Mouse (Mus musculus) olfactory bulb, adult 2 months (tissue): ENCODE results near the gene Ifi208. TPM values are rescaled to one million over a fixed set of nuclear protein-coding genes. Genes with fewer than 3 reads are reported as not detected.

Source experiments
- H3K27ac ChIP-seq: fragments of 200-500 bp; 2 replicates; pipeline ENCODE4 v1.5.1; 2012; ENCODE audit warnings: low read depth, low read length; ENCODE audit not compliant: insufficient read depth
- H3K4me1 ChIP-seq: fragments of 200-500 bp; 2 replicates; pipeline ENCODE4 v1.6.1; 2012; ENCODE audit warnings: low read length; ENCODE audit not compliant: control insufficient read depth, insufficient read depth
- H3K4me3 ChIP-seq: fragments of 200-500 bp; 2 replicates; pipeline ENCODE4 v1.5.1; 2012; ENCODE audit warnings: mild to moderate bottlenecking, low read depth, low read length, moderate library complexity; ENCODE audit not compliant: insufficient read depth
- CTCF ChIP-seq: fragments of 200-500 bp; IDR thresholded peaks from 2 replicates; pipeline ENCODE4 v1.5.1; 2012; ENCODE audit warnings: low read depth, mild to moderate bottlenecking, low read length, moderate library complexity; ENCODE audit not compliant: insufficient read depth
- POLR2A ChIP-seq: fragments of 200-500 bp; IDR thresholded peaks from 2 replicates; pipeline ENCODE4 v1.6.1; 2012; ENCODE audit warnings: mild to moderate bottlenecking, low read depth, low read length, moderate library complexity; ENCODE audit not compliant: insufficient read depth
- WGBS: fragments of 180-500 bp; shearing (Covaris S2); methylation state at CpG from one replicate; pipeline ENCODE4 v1.1.7; 2018; 5-methylcytosine and 5-hydroxymethylcytosine counted together
- polyA plus RNA-seq: library from polyadenylated mRNA; stranded (reverse); fragments of >200 nt; gene quantifications from 2 replicates; pipeline ENCODE4 v1.2.4, GENCODE M21; 2012; ENCODE audit warnings: low replicate concordance; ENCODE audit not compliant: missing spikeins, insufficient read depth, insufficient read length

The Ifi208 gene
- polyA plus RNA-seq, 1 experiment = not detected

GRCm38 (mm10) chr1:173736986-173737385, 63.5 kb downstream of the Ifi208 start:
- no peak for TF ChIP-seq CTCF
- TF ChIP-seq POLR2A = no peak
- 63% methylated on average over 2 of the region's 2 CpGs for WGBS

GRCm38 (mm10) chr1:173740537-173740936, 67.1 kb downstream of the Ifi208 start:
- Histone ChIP-seq H3K4me1 (no peaks in the 10 kb centered on the region), H3K4me3 (no peak overlapping the region), H3K27ac (no peak overlapping the region)
- TF ChIP-seq CTCF = no peak
- TF ChIP-seq POLR2A = no peak

More at GRCm38 (mm10) chr1:173736986-173737385, 63.5 kb downstream of the Ifi208 start:
- H3K4me1 ChIP-seq = no peaks in the 10 kb centered on the region
- H3K27ac ChIP-seq = no peak overlapping the region
- H3K4me3 ChIP-seq = no peak overlapping the region

- WGBS = 72% methylated on average over 4 of the region's 4 CpGs
These were observed 68.2 kb downstream of the Ifi208 start, which contains the start of gene Ifi207 for GRCm38 (mm10) chr1:173741656-173742055. Gene Ifi207 (minus strand): TSS chr1:173741747.

GRCm38 (mm10) chr1:173742262-173742661, 68.8 kb downstream of the Ifi208 start:
- 63% methylated on average over 1 of the region's 1 CpGs for WGBS
- Histone ChIP-seq H3K4me1 (no peaks in the 10 kb centered on the region), H3K4me3 (no peak overlapping the region), H3K27ac (no peak overlapping the region)
- TF ChIP-seq POLR2A (no peak), CTCF (no peak)

More at GRCm38 (mm10) chr1:173741656-173742055, 68.2 kb downstream of the Ifi208 start, which contains the start of gene Ifi207:
- H3K4me3 ChIP-seq = no peak within 1 kb of the TSS
- H3K27ac ChIP-seq = no peak within 1 kb of the TSS
- no peak for TF ChIP-seq CTCF
- no peak for TF ChIP-seq POLR2A
- no peaks in the 10 kb centered on the region for H3K4me1 ChIP-seq

Other genes with a start within 250 kb of the Ifi208 start
- not detected in 2 replicates for gene Ifi206, start 182.6 kb upstream of the Ifi208 start, polyA plus RNA-seq
- gene Ifi214, start 137.7 kb upstream of the Ifi208 start, polyA plus RNA-seq = not detected in 2 replicates
- not detected in 2 replicates for gene Ifi213, start 74.4 kb upstream of the Ifi208 start, polyA plus RNA-seq
- not detected in 2 replicates for gene Ifi209, start 42.8 kb upstream of the Ifi208 start, polyA plus RNA-seq
- not detected in 2 replicates for gene Ifi207, start 68.1 kb downstream of the Ifi208 start, polyA plus RNA-seq
- gene Ifi204, start 93.3 kb downstream of the Ifi208 start, polyA plus RNA-seq = not detected in 2 replicates
- gene Ifi211, start 239.4 kb downstream of the Ifi208 start, polyA plus RNA-seq = not detected in 2 replicates